In genomic region chr14:73239291-73239690, GRCm38 (mm10) we compare ENCODE assay signal across 8 mouse cellular contexts. TPM values are rescaled to one million over a fixed set of nuclear protein-coding genes. Genes with fewer than 3 reads are reported as not detected.
A peak's percentile ranks its signal among the peaks of the same experiment; 100 is the strongest.
DNase-seq lines count a peak whose midpoint lies in the region; ATAC-seq and TF ChIP-seq lines count a peak whose summit lies in the region.

No protein-coding gene starts in this region.

- DNase-seq in CD4-positive, CD25-positive, alpha-beta regulatory T cell, adult 2 months (ENCODE audit: low read depth, low spot score) = peak; percentile 49
- no peak for DNase-seq in heart, embryonic 10.5 days (ENCODE audit: low spot score)
- DNase-seq in kidney, postnatal 0 days (ENCODE audit: low spot score) = peak; percentile 80
- DNase-seq in midbrain, embryonic 14.5 days = peak; percentile 62
- DNase-seq in left cerebral cortex, adult 11 months (ENCODE audit: low spot score) = no peak
- no peak for DNase-seq in left cerebral cortex, adult 18-20 months (ENCODE audit: low spot score in 2 of 2)

- WGBS in bone marrow, adult 2 months = 0% methylated on average over 6 of the region's 6 CpGs
- WGBS in heart, embryonic 10.5 days = 2% methylated on average over 6 of the region's 6 CpGs
- WGBS in kidney, postnatal 0 days = under 1% methylated on average over 6 of the region's 6 CpGs
- under 1% methylated on average over 6 of the region's 6 CpGs for WGBS in midbrain, embryonic 14.5 days

- no peak for ATAC-seq in kidney, postnatal 0 days (replicated peaks; ENCODE audit: low FRiP score, low read depth)
- no peak for ATAC-seq in midbrain, embryonic 14.5 days (ENCODE audit: low FRiP score, low TSS enrichment)
- no peak for ATAC-seq in monocyte, adult 5-6 weeks (replicated peaks; ENCODE audit: insufficient number of reproducible peaks, low FRiP score, low TSS enrichment, poor library complexity, severe bottlenecking)

- peaks cover 7% of the 10 kb centered on the region for H3K36me3 ChIP-seq in heart, embryonic 10.5 days
- H3K36me3 ChIP-seq in kidney, postnatal 0 days (ENCODE audit: insufficient read depth, low read length) = 0 out of 2 replicates have a peak, but pooled peaks cover 6% of the 10 kb centered on the region
- no peaks in the 10 kb centered on the region for H3K36me3 ChIP-seq in midbrain, embryonic 14.5 days (ENCODE audit: control insufficient read depth, insufficient read depth, low read length)

- TF ChIP-seq POLR2A in bone marrow, adult 2 months (IDR thresholded peaks at IDR 0.05; ENCODE audit: borderline replicate concordance, control insufficient read depth, low read depth, low read length) = no peak

- H3K9me3 ChIP-seq in heart, embryonic 10.5 days = no peaks in the 10 kb centered on the region
- no peaks in the 10 kb centered on the region for H3K9me3 ChIP-seq in kidney, postnatal 0 days (replicated peaks; ENCODE audit: low read length)
- H3K9me3 ChIP-seq in midbrain, embryonic 14.5 days (ENCODE audit: control insufficient read depth, low read length) = no peaks in the 10 kb centered on the region

- H3K4me1 ChIP-seq in bone marrow, adult 2 months (ENCODE audit: control insufficient read depth, insufficient read depth, low read length) = no peaks in the 10 kb centered on the region; the same call in 1 of the 2 replicates
- peaks cover 16% of the 10 kb centered on the region for H3K4me1 ChIP-seq in heart, embryonic 10.5 days
- H3K4me1 ChIP-seq in kidney, postnatal 0 days (replicated peaks; ENCODE audit: insufficient read depth, low read length) = peaks cover 6% of the 10 kb centered on the region
- H3K4me1 ChIP-seq in midbrain, embryonic 14.5 days (ENCODE audit: control insufficient read depth, insufficient read depth, low read length) = no peaks in the 10 kb centered on the region

- H3K27ac ChIP-seq in bone marrow, adult 2 months (ENCODE audit: control insufficient read depth, insufficient read depth, low read depth, low read length, poor library complexity) = peak overlapping the region; percentile 13; the same call in 1 of the 2 replicates
- H3K27ac ChIP-seq in heart, embryonic 10.5 days = peak overlapping the region; percentile 92
- H3K27ac ChIP-seq in kidney, postnatal 0 days = peak overlapping the region; percentile 93
- H3K27ac ChIP-seq in midbrain, embryonic 14.5 days (replicated peaks; ENCODE audit: low read depth, low read length) = peak overlapping the region; percentile 79

- TF ChIP-seq CTCF in bone marrow, adult 2 months (IDR thresholded peaks at IDR 0.05; ENCODE audit: control insufficient read depth, insufficient read depth, low read length) = no peak
- no peak for TF ChIP-seq CTCF in kidney, postnatal 0 days (IDR thresholded peaks at IDR 0.05; ENCODE audit: low read depth)

- H3K4me2 ChIP-seq in kidney, postnatal 0 days (ENCODE audit: low read length) = peak overlapping the region; percentile 67
- H3K4me2 ChIP-seq in midbrain, embryonic 14.5 days (ENCODE audit: low read length) = peak overlapping the region; percentile 61

- H3K9ac ChIP-seq in kidney, postnatal 0 days (ENCODE audit: low read depth, low read length) = peak overlapping the region; percentile 72
- H3K9ac ChIP-seq in midbrain, embryonic 14.5 days (replicated peaks; ENCODE audit: low read length) = peak overlapping the region; percentile 51

- peak overlapping the region; percentile 70 for H3K4me3 ChIP-seq in bone marrow, adult 2 months (replicated peaks; ENCODE audit: control insufficient read depth, low read depth, low read length)
- H3K4me3 ChIP-seq in heart, embryonic 10.5 days = peak overlapping the region; percentile 67
- peak overlapping the region; percentile 59 for H3K4me3 ChIP-seq in kidney, postnatal 0 days (replicated peaks; ENCODE audit: low read depth, low read length)
- peak overlapping the region; percentile 47 for H3K4me3 ChIP-seq in midbrain, embryonic 14.5 days (replicated peaks; ENCODE audit: low read depth, low read length)

- no peaks in the 10 kb centered on the region for H3K27me3 ChIP-seq in heart, embryonic 10.5 days (ENCODE audit: insufficient read depth, poor library complexity, severe bottlenecking)
- H3K27me3 ChIP-seq in kidney, postnatal 0 days (ENCODE audit: insufficient read depth, low read length) = no peaks in the 10 kb centered on the region
- H3K27me3 ChIP-seq in midbrain, embryonic 14.5 days (ENCODE audit: control insufficient read depth, insufficient read depth, low read length) = no peaks in the 10 kb centered on the region

RNA-seq across cellular contexts. Expression of gene Lpar6, which starts 1.6 kb away (rescaled TPM):
- 3.9 and 10.0 TPM in 2 replicates for polyA plus RNA-seq in bone marrow, adult 2 months (2011; ENCODE audit: insufficient read depth, insufficient read length, low replicate concordance, missing spikeins)
- polyA plus RNA-seq in heart, embryonic 10.5 days (2016; fragmentation: Nextera tagmentation; extraction: Ambion mirVana) = 8.2 and 11.2 TPM in 2 replicates
- 15.5 and 15.9 TPM in 2 replicates for polyA plus RNA-seq in kidney, postnatal 0 days (2015; fragmentation: Nextera tagmentation; extraction: Ambion mirVana)
- polyA plus RNA-seq in midbrain, embryonic 14.5 days (2014; fragmentation: Nextera tagmentation; extraction: Ambion mirVana) = 3.3 and 5.7 TPM in 2 replicates
- 34.2 to 67.7 TPM (median 63.5 TPM) in 3 replicates for total RNA-seq in monocyte, adult 5-6 weeks (2017)
- 1 to 10 TPM in 1 of 2 experiments, under 1 TPM in 1; 0.96 to 1.0 TPM for total RNA-seq in left cerebral cortex, adult 18-20 months (2021)

Comparison
In these comparisons a context has a peak if more than half of its experiments do, and no peak if none do; other contexts are left out.
1. DNase-seq: peak in CD4-positive, CD25-positive, alpha-beta regulatory T cell, adult 2 months (single experiment), kidney, postnatal 0 days (single experiment) and midbrain, embryonic 14.5 days (single experiment); none in heart, embryonic 10.5 days (single experiment), left cerebral cortex, adult 11 months (single experiment) and left cerebral cortex, adult 18-20 months (0 of 2).
2. H3K27ac ChIP-seq: peak in every context shown above with its lines; median percentile 93 in kidney, postnatal 0 days; 92 in heart, embryonic 10.5 days; 79 in midbrain, embryonic 14.5 days; 13 in bone marrow, adult 2 months.
3. Peak in every context shown above with its lines, with median percentiles within 50 percentile points of each other: H3K4me3 ChIP-seq.